Mouse (Mus musculus) stomach, postnatal 0 days (tissue): Measurements from ENCODE around the gene Lnx1. TPM values are rescaled to one million over a fixed set of nuclear protein-coding genes. Genes with fewer than 3 reads are reported as not detected.

Experiments
- ATAC-seq: fragments of 200-750 bp; cut with Nextera tagmentation; 2 replicates; pipeline ENCODE4 v1.8.0; 2017; ENCODE audit not compliant: low FRiP score, low TSS enrichment
- DNase-seq: peaks from one replicate; pipeline ENCODE4 v3.0.0-alpha.2; 2016; ENCODE audit warnings: low spot score
- H3K27ac ChIP-seq: fragments of 300-500 bp; sonication (generic); replicated peaks from 2 replicates; pipeline ENCODE4 v1.5.1; 2014; ENCODE audit warnings: mild to moderate bottlenecking, control low read depth
- H3K27me3 ChIP-seq: fragments of 300-500 bp; sonication (generic); 2 replicates; pipeline ENCODE4 v1.6.1; 2014; ENCODE audit warnings: low read length; ENCODE audit not compliant: control insufficient read depth, insufficient read depth
- H3K36me3 ChIP-seq: fragments of 300-500 bp; sonication (generic); 2 replicates; pipeline ENCODE4 v1.6.1; 2014; ENCODE audit warnings: low read length, mixed read lengths; ENCODE audit not compliant: control insufficient read depth, insufficient read depth
- H3K4me1 ChIP-seq: fragments of 300-500 bp; sonication (generic); replicated peaks from 2 replicates; pipeline ENCODE4 v1.6.1; 2014; ENCODE audit warnings: antibody characterized with exemption; ENCODE audit not compliant: control insufficient read depth, insufficient read depth
- H3K4me2 ChIP-seq: fragments of 300-500 bp; sonication (generic); replicated peaks from 2 replicates; pipeline ENCODE4 v1.6.1; 2014; ENCODE audit warnings: low read depth, mild to moderate bottlenecking, control low read depth, moderate library complexity
- H3K4me3 ChIP-seq: fragments of 300-500 bp; sonication (generic); 2 replicates; pipeline ENCODE4 v1.5.1; 2014; ENCODE audit warnings: low read depth, low read length, control low read depth
- H3K9ac ChIP-seq: fragments of 300-500 bp; sonication (generic); 2 replicates; pipeline ENCODE4 v1.6.1; 2014; ENCODE audit warnings: mild to moderate bottlenecking, low read length, control low read depth, mixed read lengths
- H3K9me3 ChIP-seq: fragments of 300-500 bp; sonication (generic); 2 replicates; pipeline ENCODE4 v1.6.1; 2016; ENCODE audit warnings: low read length; ENCODE audit not compliant: control insufficient read depth
- CTCF ChIP-seq: IDR thresholded peaks from 2 replicates; pipeline ENCODE4 v1.5.1; 2016; ENCODE audit warnings: antibody characterized with exemption, low read depth, mild to moderate bottlenecking, moderate library complexity
- EP300 ChIP-seq: optimal IDR thresholded peaks from 2 replicates; pipeline ENCODE3; 2016; ENCODE audit warnings: antibody characterized with exemption
- WGBS: fragments of 180-500 bp; shearing (Covaris S2); extraction: QIAGEN DNeasy Blood & Tissue Kit; methylation state at CpG from one replicate; pipeline ENCODE4 v1.1.7; 2014; 5-methylcytosine and 5-hydroxymethylcytosine counted together
- polyA plus RNA-seq: library from polyadenylated mRNA; unstranded; fragments of >200 nt; fragmentation: Nextera tagmentation; extraction: Ambion mirVana; gene quantifications from 2 replicates; pipeline ENCODE4 v1.2.1, GENCODE M21; 2015

Gene Lnx1
- polyA plus RNA-seq, 1 experiment from 2014 or later = 13.1 TPM

- Histone ChIP-seq H3K4me3 (no peak overlapping the region), H3K4me1 (no peaks in the 10 kb centered on the region), H3K9ac (no peak overlapping the region), H3K4me2 (no peak overlapping the region), H3K9me3 (no peaks in the 10 kb centered on the region), H3K27ac (no peak overlapping the region), H3K36me3 (peaks cover 9% of the 10 kb centered on the region), H3K27me3 (no peaks in the 10 kb centered on the region)
- DNase-seq = no peak
- TF ChIP-seq CTCF = no peak
- ATAC-seq = no peak
- WGBS = 92% methylated on average over 8 of the region's 8 CpGs
These were observed 153.1 kb downstream of the Lnx1 start for GRCm38 (mm10) chr5:74549566-74549965.

DNA sequence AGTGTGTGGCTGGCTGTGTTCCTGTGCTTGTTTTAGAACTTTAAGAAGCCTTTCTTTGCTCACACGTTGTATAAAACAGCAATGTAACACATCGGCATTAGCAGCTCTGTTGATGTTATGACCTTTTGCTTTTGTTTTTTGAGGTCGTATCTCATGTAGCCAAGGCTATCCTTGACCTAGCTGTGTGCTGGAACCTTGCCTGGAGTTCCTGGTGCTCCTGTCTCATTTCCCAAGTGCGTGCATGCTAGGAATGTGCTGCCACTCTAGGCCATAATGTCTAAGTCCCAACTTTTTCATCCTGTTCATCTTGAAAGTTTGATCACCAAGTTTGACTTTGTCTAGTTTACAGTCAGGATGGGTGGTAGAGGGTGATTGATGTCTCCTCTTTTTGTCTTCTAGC lies 157.1 kb downstream of the Lnx1 start:
- 88% methylated on average over 4 of the region's 4 CpGs for WGBS
- Histone ChIP-seq H3K9me3 (no peaks in the 10 kb centered on the region), H3K36me3 (peaks cover 9% of the 10 kb centered on the region), H3K27ac (no peak overlapping the region), H3K27me3 (no peaks in the 10 kb centered on the region), H3K4me2 (no peak overlapping the region), H3K4me1 (no peaks in the 10 kb centered on the region), H3K4me3 (no peak overlapping the region), H3K9ac (no peak overlapping the region)
- ATAC-seq (no peak), DNase-seq (no peak)
- no peak for TF ChIP-seq EP300
- no peak for TF ChIP-seq CTCF

Other genes starting within 250 kb of the Lnx1 start
- 14.3 and 15.2 TPM in 2 replicates for gene Scfd2, start 171.2 kb downstream of the Lnx1 start, polyA plus RNA-seq
- gene Fip1l1, start 167.5 kb downstream of the Lnx1 start, polyA plus RNA-seq = 33.3 and 33.5 TPM in 2 replicates